Mouse (Mus musculus): ENCODE measurements at regions not wholly inside any gene's neighbourhood (a gene's known extent, or its start where the extent isn't known, plus 50 kb on each side); places are given as distances from the start of the nearest gene placed in this dataset.
A peak's percentile ranks its signal among the peaks of the same experiment; 100 is the strongest.

GRCm38 (mm10) chrX:162241291-162241690, 81.8 kb upstream of the Nhs start:
- intact Hi-C loops (cut with DNase I), result no loop called here
- DNase-seq, result peak in 1 of 2 experiments; percentile 5

DNA sequence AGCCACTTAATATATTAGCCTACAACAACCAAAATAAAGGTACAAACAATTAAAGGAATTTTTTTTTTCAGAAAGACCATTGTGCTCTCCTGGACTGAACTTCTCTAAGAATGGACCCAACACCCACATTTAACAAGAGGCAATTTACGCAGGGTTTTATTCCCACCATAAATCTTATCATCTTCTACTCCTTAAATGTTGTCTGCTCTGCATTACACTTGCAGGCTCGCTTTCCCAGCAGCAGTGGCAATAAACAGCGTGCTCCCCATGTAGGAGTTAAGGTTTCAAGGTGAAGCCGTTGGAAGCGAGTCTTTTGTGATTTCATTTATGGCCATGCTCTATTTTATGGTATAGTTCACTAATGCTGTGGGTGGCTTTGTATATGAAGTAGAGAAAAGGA, 76.0 kb upstream of the Nhs start:
- intact Hi-C loops (cut with DNase I), result no loop called here
- DNase-seq, result no peak

DNA sequence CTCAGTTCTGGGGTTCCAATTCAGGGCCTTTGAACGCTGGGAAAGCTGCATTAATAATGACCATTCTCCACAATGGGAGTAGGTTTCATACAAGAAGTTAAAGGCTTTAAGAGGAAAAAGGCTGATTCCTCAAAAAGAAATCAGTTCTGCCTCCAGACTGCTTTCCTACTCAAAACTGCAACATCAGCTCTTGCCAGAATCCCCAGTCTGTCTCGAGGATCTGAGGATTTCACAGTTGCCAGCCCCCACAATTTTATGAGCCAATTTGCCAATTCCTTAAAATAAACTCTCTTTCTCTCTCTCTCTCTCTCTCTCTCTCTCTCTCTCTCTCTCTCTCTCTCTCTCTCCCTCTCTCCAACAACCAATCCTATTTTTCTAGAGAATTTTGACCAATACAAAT, 51.3 kb upstream of the Nhs start:
- no peak for DNase-seq
- intact Hi-C loops (cut with DNase I), result no loop called here

Measured in heart, postnatal 14 days (tissue).